Mouse (Mus musculus) heart, adult 8-10 months (tissue): Measurements from ENCODE around the gene Aoah. TPM values are rescaled to one million over a fixed set of nuclear protein-coding genes. Genes with fewer than 3 reads are reported as not detected.

ENCODE experiments used
- DNase-seq: peaks from one replicate; pipeline ENCODE4 v3.0.0; 2022; ENCODE audit warnings: low spot score
- total RNA-seq, 4 experiments: library from RNA; stranded (reverse); gene quantifications; 2 replicates each; pipeline ENCODE4 v1.2.4; 2022

Aoah gene
- total RNA-seq, 4 experiments from 2014 or later = 0.63 to 1.0 (median 0.83) TPM

- no peak for DNase-seq
Observed at GRCm38 (mm10) chr13:21066021-21066420, 272.1 kb downstream of the Aoah start.

GRCm38 (mm10) chr13:21074847-21075246 is 280.9 kb downstream of the Aoah start, which contains the start of gene Olfr1370:
Olfr1370 (minus strand) TSS chr13:21074947.
- DNase-seq = no peak

- DNase-seq = peak; percentile 21
Observed at GRCm38 (mm10) chr13:21082686-21083085, 288.8 kb downstream of the Aoah start.
